Mouse (Mus musculus) spleen, postnatal 36 days (tissue): ENCODE measurements around the gene Il1rapl2.
"Not testable (repeated sequence)": the region's sequence is repeated elsewhere in the genome, so short reads cannot be mapped to it uniquely, and the experiment has no call there.

ENCODE experiments used
- DNase-seq, 2 experiments: peaks; one replicate each; pipeline ENCODE4 v3.0.0; 2022; ENCODE audit warnings: low spot score in 2 of 2, mixed read lengths in 1 of 2

Gene Il1rapl2

DNA sequence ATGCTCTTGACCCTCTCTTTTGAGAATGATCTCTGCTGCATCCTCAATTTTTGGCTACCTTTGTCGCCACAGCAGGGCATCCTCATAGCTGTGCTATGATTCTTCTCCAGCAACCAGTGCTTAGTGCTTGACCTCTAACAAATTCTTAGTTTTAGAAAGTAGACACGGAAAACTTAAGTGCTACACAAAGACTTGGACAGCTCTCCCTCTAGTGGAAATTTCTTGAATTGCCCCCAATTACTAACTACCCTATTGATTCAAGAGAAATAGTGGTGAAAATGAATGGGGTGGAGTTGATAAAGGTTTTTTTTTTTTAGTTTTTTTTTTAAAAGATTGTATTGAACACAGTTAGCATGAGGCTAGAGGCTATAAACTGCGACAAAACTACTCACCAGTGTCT, 599.7 kb downstream of the Il1rapl2 start:
- no peak for DNase-seq

- no peak for DNase-seq
Observed at GRCm38 (mm10) chrX:138209480-138209879, 639.1 kb downstream of the Il1rapl2 start, which contains the start of gene Tex13a. Gene Tex13a (minus strand): TSS chrX:138209580.

DNA sequence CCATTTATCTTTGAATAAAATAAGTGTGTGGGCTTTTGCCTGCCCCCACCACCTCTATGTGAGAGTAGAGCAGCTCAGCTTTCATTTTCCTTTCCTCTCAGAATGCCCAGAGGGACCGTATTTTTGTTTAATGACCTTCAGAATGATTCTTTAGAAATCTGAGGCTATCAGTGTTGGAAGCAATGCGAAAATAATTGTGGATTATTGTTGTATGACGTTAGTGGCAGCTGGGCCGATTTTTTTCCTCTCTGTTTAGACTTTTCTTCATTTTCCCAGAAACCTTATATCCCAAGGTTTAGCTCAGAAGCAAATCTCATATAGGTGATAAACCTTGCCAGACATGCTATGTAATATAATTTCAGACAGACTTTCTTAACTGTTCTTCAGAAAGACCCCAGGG, 664.2 kb downstream of the Il1rapl2 start:
- no peak for DNase-seq

- not testable (repeated sequence) for DNase-seq
Observed at GRCm38 (mm10) chrX:138348736-138349135, 778.3 kb downstream of the Il1rapl2 start.

GRCm38 (mm10) chrX:138433794-138434193, 863.4 kb downstream of the Il1rapl2 start:
- DNase-seq, result no peak

DNA sequence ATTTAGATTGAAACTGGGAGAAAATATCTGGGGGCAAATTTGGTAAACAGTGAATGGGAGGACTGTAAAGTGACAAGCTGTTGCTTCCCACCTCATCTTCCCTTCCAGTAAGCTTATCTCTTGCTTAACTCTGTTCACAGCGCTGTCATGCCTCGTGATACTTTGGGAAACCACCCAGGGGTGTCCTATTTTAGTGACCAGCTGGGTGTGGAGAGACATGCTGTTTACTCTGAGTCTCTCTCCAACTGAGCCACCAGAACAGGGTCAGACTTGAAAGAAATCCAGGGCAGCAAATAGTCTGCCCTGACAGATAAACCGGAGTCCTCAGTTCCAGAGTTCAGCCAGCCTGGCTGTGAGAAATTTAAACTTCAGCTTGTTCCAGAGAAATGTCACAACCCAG, 867.5 kb downstream of the Il1rapl2 start:
- DNase-seq, result no peak

DNA sequence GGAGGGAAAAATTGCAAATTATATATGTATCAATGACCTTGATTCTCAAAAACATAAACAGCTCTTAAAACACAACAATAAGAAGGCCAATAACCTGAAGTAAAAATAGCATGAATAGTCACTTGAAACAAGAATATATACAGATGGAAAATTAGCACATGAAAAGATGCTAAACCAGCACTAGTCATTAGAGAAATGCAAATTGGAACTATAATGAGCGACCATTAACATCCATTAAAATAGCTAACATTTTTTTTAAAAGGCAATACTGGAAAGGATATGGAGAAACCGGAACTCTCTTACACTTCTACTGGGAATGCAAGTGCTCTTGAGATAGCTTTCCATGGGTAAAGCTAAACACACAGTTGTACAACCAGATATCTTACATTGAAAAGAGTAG, 879.4 kb downstream of the Il1rapl2 start:
- no peak for DNase-seq

DNA sequence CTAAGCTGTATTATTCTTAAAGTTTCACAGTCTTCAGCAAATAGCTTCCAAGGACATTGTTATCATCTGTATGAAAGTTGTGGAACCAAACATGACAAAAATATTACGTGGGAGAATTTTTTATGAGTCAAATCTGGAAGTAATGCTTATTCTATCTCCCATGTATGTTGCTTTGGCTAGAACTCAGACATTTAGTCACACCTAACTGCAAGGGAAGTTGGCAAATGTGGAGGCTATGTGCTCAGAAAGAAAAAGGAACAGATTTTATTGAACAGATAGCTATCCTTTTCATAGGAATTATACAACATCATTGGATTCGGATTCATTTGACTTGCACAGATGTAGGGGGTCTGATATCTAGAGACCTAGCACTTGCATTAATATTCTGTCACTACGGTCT, 908.1 kb downstream of the Il1rapl2 start:
- no peak for DNase-seq

GRCm38 (mm10) chrX:138500510-138500909, 930.1 kb downstream of the Il1rapl2 start:
- DNase-seq, result no peak

GRCm38 (mm10) chrX:138505049-138505448, 934.6 kb downstream of the Il1rapl2 start:
- DNase-seq, result no peak

- no peak for DNase-seq
Observed at GRCm38 (mm10) chrX:138620106-138620505, 1049.7 kb downstream of the Il1rapl2 start.

DNA sequence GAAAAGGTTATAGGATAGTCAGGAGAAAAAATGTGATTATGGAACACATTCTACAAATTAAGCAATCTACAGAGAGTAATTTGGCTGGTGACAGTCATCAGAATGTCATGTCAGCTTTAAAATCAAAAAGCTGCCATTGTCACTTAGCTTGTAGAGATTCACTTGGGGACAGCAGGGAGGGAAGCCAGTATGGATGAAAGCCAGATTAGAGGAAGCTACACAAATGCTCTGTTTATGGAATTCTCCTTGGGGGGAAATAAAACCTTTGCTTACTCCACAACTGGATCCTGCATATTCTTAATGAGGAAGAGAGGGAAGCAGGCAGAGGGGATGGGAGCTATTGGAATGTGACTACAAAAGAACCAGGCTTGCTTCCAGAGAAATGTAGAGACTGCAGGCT, 1054.9 kb downstream of the Il1rapl2 start:
- no peak for DNase-seq

- no peak for DNase-seq
Observed at GRCm38 (mm10) chrX:138722372-138722771, 1152.0 kb downstream of the Il1rapl2 start.

DNA sequence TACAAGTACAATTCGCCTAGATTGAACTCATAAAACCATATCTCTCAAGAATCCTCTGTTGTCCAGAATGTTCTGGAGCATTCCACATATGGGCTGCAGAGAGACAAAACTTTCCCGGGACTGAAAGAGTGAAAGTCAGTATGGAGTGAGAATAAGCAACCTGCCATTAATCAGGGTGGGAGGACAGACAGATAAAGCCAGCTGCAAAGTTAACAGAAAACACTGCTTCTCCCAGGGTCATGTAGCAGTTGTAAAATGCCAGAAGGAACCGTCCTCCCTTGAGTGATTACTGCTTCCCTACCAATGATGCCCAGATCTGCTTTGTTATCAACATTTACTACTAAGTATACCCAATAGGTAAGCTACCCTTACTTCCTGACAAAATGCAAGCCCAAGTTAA, 1230.5 kb downstream of the Il1rapl2 start:
- no peak for DNase-seq

DNA sequence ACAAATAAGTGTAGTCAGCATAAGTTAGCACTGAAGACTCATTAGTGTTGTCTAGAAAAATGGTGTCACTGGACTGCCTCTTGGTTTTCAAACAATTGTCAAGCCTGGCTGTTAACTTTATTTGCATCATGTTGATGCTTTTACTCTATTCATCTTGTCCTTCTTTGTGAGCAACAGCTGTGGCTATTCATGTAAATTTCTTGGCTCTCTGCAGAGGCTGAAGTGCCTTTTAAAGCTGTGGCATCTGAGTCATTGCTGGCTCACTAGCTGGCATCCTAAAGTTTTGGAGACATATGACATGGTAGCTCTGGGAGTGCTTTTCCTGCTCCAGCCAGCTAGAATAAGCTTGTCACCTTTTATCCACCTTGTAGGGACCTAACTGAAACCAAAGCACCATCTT, 1261.5 kb downstream of the Il1rapl2 start:
- no peak for DNase-seq

GRCm38 (mm10) chrX:138833894-138834293, 1263.5 kb downstream of the Il1rapl2 start:
- no peak for DNase-seq

DNA sequence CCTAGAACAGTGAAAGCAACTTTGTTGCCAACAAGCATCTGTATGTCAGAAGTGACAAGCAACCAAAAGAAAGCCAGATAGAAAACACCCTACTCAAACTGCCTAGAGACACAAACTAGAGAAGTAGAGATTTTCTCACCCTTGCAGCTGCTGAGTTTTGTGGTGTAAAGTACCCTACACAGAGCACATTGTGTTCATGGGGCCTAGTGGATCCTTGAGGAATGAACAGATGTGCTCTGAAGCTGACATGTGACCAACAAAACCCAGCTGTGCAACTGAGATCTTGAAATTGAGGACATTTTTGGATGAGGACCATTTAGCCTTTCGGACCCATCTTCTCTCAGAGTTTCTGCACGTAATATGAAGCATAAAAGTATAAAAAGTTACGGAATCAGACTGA, 1268.0 kb downstream of the Il1rapl2 start:
- DNase-seq, result no peak
